Mouse (Mus musculus) stomach, postnatal 0 days (tissue): Measurements from ENCODE around the gene Aig1.

ENCODE experiments used
- CTCF ChIP-seq: IDR thresholded peaks from 2 replicates; pipeline ENCODE4 v1.5.1; 2016; ENCODE audit warnings: antibody characterized with exemption, low read depth, mild to moderate bottlenecking, moderate library complexity
- EP300 ChIP-seq: optimal IDR thresholded peaks from 2 replicates; pipeline ENCODE3; 2016; ENCODE audit warnings: antibody characterized with exemption

- TF ChIP-seq CTCF (no peak), EP300 (no peak)
Measured at GRCm38 (mm10) chr10:13714199-13714919, 154.4 kb downstream of the Aig1 start.
